Mouse (Mus musculus) skeletal muscle tissue, adult 2 months (tissue): Measurements from ENCODE around the gene Ahdc1.

Source experiments
- DNase-seq: peaks from one replicate; pipeline ENCODE4 v3.0.0-alpha.2; 2012; ENCODE audit warnings: low read depth, low spot score

Ahdc1 gene

GRCm38 (mm10) chr4:133054530-133054929 lies 43.5 kb downstream of the Ahdc1 start:
- no peak for DNase-seq

GRCm38 (mm10) chr4:133055163-133055951 lies 44.3 kb downstream of the Ahdc1 start:
- DNase-seq, result no peak

- peak; percentile 84 for DNase-seq
Measured at GRCm38 (mm10) chr4:133056069-133056890, 45.2 kb downstream of the Ahdc1 start.

GRCm38 (mm10) chr4:133057389-133058122 lies 46.5 kb downstream of the Ahdc1 start:
- DNase-seq, result peak; percentile 74

GRCm38 (mm10) chr4:133058123-133058453 lies 47.0 kb downstream of the Ahdc1 start:
- no peak for DNase-seq

- DNase-seq, result peak; percentile 67
Measured at GRCm38 (mm10) chr4:133058513-133059480, 47.7 kb downstream of the Ahdc1 start.

- no peak for DNase-seq
Measured at GRCm38 (mm10) chr4:133060702-133061101, 49.6 kb downstream of the Ahdc1 start.

GRCm38 (mm10) chr4:133061798-133062197 lies 50.7 kb downstream of the Ahdc1 start:
- no peak for DNase-seq

- DNase-seq, result no peak
Measured at GRCm38 (mm10) chr4:133062286-133062685, 51.2 kb downstream of the Ahdc1 start.

GRCm38 (mm10) chr4:133063203-133063602 lies 52.1 kb downstream of the Ahdc1 start:
- DNase-seq, result no peak

- no peak for DNase-seq
Measured at GRCm38 (mm10) chr4:133063799-133064198, 52.7 kb downstream of the Ahdc1 start.

GRCm38 (mm10) chr4:133064791-133065190 lies 53.7 kb downstream of the Ahdc1 start:
- no peak for DNase-seq

GRCm38 (mm10) chr4:133065894-133066386 lies 54.9 kb downstream of the Ahdc1 start:
- no peak for DNase-seq

GRCm38 (mm10) chr4:133068400-133069138 lies 57.5 kb downstream of the Ahdc1 start:
- DNase-seq, result no peak

- peak; percentile 83 for DNase-seq
Measured at GRCm38 (mm10) chr4:133070388-133070787, 59.3 kb downstream of the Ahdc1 start.

- no peak for DNase-seq
Measured at GRCm38 (mm10) chr4:133070821-133071372, 59.8 kb downstream of the Ahdc1 start.

- DNase-seq, result no peak
Measured at GRCm38 (mm10) chr4:133073192-133073591, 62.1 kb downstream of the Ahdc1 start.

GRCm38 (mm10) chr4:133074070-133074819 lies 63.2 kb downstream of the Ahdc1 start:
- DNase-seq, result no peak
